Mouse (Mus musculus) mouse trophoblast stem cell (cell line): ENCODE data around the gene Tuba1a.

ENCODE experiments used
- in situ Hi-C, 2 experiments: fragments of 300-500 bp; cut with MseI, MboI; formaldehyde crosslinking; loops; 2 replicates in 1 of 2; 3 replicates in 1 of 2; pipeline ENCODE4 v1.15.1; 2025

Gene Tuba1a

GRCm38 (mm10) chr15:98953401-98954356, at the start of gene Tuba1a, which contains the start of gene Gm49450:
Tuba1a (minus strand) TSS chr15:98953703.
Gm49450 (minus strand) TSS chr15:98953551.
- in situ Hi-C loops = no loop called here

- in situ Hi-C loops = no loop called here
Observed at GRCm38 (mm10) chr15:99001451-99001931, 48.0 kb upstream of the Tuba1a start.

GRCm38 (mm10) chr15:99000535-99001283, 47.2 kb upstream of the Tuba1a start:
- in situ Hi-C loops = no loop called here

DNA sequence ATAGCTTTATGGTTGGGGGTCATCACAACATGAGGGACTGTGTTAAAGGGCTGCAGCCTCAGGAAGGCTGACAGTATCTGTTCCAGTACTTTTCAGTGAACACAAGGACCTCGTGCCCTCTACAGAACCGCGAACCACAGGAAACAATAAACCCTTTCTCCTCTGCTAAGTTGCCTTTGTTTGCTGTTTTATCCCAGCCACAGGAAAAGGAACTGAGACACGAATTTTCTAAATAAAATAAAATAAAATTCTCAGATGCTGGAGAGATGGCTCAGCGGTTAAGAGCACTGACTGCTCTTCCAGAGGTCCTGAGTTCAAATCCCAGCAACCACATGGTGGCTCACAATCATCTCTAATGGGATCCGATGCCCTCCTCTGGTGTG, 45.3 kb upstream of the Tuba1a start:
- in situ Hi-C loops = no loop called here

- in situ Hi-C loops = no loop called here
Observed at GRCm38 (mm10) chr15:98997938-98998774, 44.7 kb upstream of the Tuba1a start.

GRCm38 (mm10) chr15:98996840-98997239, 43.3 kb upstream of the Tuba1a start:
- in situ Hi-C loops = no loop called here

DNA sequence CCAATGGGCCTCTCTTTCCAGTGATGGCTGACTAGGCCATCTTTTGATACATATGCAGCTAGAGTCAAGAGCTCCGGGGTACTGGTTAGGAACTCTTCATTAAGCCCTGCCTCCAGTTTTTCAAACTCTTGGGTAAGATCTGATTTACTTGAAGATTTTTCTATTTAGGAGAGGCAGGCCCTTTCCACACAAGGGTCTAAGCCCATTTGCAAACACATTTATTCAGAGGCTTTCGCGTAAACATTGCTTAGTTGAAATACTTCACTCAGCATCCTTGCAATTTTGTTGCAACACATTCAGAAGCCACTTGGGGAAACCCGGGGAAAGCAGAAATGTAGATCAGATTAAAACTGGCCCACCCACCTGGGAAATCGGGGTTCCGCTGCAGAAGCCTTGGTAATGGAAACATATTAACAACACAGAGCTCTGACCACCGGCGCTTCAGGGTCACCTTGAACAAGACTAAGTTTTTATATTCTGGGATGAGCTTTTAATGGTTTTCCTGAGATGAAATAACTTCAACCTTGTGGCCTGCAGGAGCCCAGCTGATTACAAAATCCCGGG, 41.5 kb upstream of the Tuba1a start:
- in situ Hi-C loops = no loop called here

DNA sequence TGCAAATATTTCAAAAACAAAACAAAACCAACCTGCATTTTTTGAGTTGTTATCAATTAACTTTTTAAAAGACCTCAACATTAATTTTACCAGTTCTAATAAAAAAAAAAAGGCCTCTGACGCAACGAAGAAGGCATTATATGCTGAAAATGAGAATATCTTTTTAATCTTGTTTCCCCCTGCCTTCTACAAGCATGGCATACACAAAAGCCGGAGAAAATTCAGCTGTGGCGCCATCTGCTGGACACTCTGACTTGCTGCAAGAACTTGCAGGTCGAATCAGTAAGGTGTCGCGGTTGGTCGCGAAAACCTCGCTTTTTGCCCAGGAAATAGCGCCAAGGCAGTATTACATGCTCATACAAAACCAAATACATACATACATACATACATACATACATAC, 40.4 kb upstream of the Tuba1a start:
- in situ Hi-C loops = no loop called here

GRCm38 (mm10) chr15:98993093-98993793, 39.7 kb upstream of the Tuba1a start:
- in situ Hi-C loops = no loop called here

DNA sequence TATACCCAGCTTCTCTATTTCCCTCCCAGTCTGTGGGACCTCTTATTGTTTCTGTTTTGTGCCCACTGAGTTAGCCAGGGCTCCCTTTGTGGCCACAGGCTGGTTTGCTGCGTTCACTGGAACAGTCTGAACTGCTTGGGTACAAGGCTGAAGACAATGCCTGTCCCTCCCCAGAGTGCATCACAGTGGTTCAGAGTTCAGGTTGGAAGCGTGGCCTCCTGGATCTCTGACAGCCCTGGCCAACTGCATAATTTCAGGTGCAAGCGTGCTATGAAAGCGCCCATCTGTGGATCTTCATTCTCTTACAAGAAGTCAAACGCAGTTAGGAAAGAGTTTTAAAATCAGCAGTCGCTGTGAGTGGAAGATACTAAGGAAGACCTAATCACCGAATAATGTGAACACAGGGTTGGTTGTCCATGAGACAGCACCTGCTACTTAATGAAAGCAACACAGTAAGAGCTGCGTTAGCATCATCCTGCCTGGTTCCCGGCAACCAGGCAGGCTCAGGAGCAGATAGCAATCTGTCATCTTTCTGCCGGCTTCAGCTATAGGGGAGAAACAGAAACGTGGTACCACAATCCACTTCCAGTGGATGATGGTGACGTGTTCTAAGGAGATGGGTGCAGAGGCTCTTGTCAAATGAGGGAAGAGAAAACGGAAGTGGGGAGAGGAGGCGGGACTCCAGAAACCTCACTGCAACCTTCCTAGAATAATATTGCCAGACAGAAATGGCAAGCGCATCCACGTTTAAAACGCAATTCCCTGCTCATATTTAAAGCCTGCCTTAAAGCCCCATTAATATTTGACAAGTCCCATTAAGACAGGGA, 38.8 kb upstream of the Tuba1a start:
- in situ Hi-C loops = no loop called here

DNA sequence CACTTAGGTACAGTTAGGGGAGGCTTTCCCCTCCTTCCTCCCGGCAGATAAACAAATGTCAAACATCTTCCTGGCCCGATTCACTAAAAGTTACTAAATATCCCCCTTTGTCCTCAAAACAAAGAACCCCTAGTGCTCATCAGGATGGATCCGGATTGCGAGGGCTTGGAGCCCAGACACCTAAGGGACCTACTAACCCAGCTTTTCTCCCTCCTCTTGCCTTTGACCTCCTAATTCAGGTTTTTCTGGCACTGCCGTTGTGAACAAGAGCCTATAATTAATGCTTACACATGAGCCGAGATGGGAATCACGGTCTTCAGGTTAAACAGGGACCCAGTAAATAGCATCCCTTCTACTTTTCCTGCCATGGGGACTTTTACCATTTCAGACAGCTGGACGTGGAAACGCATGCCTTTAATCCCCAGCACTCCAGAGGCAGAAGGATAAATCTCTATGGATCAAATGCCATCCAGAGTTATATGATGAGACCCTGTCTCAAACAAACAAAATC, 38.1 kb upstream of the Tuba1a start:
- in situ Hi-C loops = no loop called here

- in situ Hi-C loops = no loop called here
Observed at GRCm38 (mm10) chr15:98990669-98991539, 37.4 kb upstream of the Tuba1a start.

DNA sequence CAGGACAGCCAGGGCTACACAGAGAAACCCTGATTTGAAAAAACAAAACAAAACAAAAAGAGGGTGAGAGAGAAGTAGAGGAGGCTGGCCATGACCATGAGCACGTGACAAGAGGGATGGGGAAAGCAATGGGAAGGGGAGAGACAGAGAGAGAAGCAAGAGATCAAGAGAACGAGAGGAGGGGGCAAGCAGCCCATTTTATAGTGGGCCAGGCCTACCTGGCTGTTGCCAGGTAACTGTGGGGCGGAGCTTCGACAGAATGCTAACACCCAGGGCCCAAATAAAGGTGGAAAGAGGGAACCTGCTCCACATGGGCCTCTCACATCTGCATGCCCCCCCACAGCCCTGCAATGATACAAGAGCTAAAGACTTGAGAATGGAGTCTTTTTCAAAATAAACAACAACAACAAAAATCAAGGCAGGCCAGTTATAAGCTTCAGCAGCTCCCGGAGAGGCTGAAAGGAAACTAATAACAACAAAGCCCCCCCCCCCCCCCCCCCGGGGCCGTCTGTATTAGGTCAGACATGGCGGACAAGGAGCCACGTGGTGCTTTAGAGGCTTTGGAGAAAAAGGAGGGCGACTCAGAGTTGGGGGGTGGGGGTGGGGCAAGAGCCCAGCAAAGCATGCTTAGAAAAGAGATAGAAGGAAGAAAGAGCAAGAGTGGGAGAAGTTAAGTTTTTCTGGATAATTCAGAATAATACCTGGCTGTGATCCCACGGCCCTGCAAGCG, 36.4 kb upstream of the Tuba1a start:
- in situ Hi-C loops = no loop called here

DNA sequence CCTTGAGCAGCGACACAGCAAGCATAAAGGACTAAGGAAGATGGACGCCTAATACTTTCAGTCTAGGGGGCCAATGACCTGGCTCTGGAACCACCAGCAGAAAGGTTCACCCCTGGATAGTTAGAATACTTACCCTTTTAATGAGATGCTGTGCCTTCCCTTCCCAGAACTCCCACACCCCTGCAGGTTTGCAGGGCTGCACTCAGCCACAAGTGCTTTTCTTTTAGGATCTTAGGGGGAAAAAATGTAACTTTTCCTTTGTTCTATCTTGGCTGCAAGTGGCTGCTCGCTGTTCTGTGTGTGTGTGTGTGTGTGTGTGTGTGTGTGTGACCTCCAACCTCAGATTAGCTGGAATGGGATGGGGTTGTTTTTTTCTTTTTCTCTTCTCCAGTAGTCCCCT, 35.3 kb upstream of the Tuba1a start:
- in situ Hi-C loops = no loop called here

DNA sequence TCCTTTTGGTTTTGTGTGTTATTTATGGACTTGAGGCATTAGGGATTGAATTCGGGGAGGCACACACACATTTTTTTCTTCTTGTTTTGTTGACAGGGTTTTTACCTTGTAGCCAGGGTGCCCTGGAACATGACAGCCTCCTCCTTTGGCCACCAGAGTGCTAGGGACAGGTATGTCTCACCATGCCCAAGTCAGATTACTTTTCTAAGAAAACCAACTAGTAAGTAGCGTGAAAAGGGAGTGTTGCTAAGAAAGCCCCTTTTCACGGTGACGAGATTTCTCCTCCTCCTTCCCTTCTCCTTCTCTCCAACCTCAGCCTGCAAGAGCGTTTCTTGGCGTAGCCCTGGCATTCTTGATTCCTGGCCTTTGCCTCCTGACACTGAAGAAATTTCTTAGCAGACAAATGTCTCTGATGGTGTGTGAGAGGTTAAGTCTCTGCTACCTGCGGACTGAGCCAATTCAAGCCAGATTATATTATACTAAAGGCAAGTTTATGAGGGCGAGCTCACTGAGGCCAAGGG, 34.2 kb upstream of the Tuba1a start:
- in situ Hi-C loops = no loop called here

- in situ Hi-C loops = no loop called here
Observed at GRCm38 (mm10) chr15:98987077-98987630, 33.7 kb upstream of the Tuba1a start.

DNA sequence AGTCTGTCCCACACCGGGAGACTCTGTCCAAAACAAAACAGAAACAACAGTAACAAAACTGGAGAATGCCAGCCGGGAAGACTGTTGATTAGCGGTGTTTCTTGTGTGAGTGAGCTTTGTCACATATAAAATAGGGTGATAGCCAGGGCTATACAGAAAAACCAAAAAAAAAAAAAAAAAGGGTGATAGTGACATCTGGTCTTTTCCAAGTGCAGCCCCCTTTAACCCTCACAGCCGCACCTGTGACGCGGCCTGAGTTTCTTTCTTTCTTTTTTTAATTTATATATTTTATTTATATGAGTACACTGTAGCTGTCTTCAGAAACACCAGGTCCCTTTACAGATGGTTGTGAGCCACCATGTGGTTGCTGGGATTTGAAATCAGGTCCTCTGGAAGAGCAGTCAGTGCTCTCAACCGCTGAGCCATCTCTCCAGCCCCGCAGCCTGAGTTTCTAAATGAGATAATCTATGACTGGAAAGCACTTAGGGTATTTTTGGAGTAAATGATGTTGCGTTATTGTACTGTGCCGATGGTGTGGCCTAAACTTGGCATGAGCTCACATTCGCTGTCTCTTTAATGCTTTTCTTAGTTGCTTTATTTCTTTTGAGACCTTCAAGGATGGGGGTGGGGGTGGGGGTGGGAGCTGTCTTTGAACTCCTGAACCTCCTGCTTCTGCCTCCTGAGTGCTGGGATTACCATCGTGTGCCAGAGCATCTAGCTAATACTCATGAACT, 32.6 kb upstream of the Tuba1a start:
- in situ Hi-C loops = no loop called here
